Mouse (Mus musculus) gastrocnemius, postnatal 14 days (tissue): ENCODE measurements around the gene Olfr1555-ps1. TPM values are rescaled to one million over a fixed set of nuclear protein-coding genes. Genes with fewer than 3 reads are reported as not detected.
"Not testable (repeated sequence)": the region's sequence is repeated elsewhere in the genome, so short reads cannot be mapped to it uniquely, and the experiment has no call there.

Source experiments
- DNase-seq: peaks from one replicate; pipeline ENCODE4 v3.0.0; 2021; ENCODE audit warnings: mixed read lengths
- intact Hi-C: fragments of 180-260 bp; cut with DNase I; formaldehyde crosslinking; loops from one replicate; pipeline ENCODE4 v1.15.1; 2025; ENCODE audit warnings: low total_unique reads
- long read RNA-seq, 2 experiments: library from polyadenylated mRNA; stranded (forward); transcript quantifications; one replicate each; pipeline ENCODE4 v2.0.0; 2021
- total RNA-seq, 2 experiments: library from RNA; stranded (reverse); gene quantifications; 2 replicates each; pipeline ENCODE4 v1.2.3; 2021

The Olfr1555-ps1 gene
- total RNA-seq, result not detected
- long read RNA-seq, experiment 1, result 0 reads
- long read RNA-seq, experiment 2, result 0 reads

DNA sequence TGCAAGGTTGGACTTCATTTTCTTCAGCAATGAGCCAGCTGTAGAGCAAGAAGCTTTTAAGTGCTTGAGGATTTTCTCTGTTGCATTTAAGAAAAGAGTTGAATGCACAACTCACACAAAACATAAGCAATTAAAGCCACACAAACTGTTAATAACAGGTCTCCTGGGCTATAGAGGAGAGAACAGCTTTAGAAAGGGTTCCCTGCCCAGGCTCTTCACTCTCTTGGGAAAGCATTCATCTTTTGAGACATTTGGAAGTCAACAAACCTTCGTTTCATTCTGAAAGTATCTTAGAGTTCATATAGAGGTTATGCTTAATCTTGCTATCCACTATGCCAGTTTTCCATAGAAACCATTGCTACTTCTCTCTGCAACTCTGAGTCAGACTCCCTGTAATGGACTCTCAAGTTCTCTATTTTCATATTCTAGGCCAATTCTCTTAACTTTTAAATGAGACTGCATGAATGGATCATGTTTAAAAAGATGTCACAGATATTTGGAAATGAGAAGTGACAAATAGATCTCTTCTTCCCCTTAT, at the start of gene Olfr1555-ps1:
TSS of gene Olfr1555-ps1 (minus strand) at position 51 of the 538 bp plus-strand sequence.
- intact Hi-C loops, DNase-seq: not testable (repeated sequence)

DNA sequence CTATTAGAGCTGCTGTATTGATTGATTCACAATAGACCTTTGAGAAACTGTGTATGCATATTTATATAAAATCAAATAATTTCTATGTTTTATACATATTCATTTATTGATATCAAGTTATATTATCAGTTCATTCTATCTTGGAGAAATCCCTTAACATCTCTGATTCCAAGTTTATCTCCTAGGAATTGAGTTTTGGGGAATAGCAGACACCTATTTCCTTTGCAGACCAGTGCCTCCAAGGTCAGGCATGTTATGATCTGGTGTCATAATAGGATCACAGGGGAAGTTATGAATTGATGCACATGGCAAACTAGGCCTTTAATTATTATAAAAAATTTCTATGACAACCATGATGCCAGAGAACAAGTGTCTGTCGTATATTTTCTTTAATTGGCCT, 30.4 kb upstream of the Olfr1555-ps1 start, which contains the start of gene Olfr1431:
TSS of gene Olfr1431 (plus strand) at position 301 of the 400 bp plus-strand sequence.
- intact Hi-C loops, result no loop called here

DNA sequence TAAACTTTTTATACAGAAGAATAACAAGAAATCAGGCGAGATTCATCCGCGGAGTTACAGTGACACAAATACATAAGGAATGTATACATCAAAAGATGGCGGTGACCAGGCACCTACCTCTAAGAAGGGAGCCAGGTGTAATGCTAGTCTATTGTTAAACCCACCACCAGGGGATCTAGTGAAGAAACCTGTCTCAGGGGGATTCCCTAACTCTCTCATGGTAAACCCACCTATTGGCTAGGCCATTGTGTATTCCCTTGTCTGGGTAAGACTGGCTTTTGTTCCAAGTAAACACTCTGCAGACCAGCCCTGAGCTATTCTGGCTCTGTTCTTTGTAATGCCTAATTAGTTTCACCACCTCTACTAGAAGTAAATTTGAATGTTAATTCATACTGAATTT, 29.2 kb upstream of the Olfr1555-ps1 start:
- DNase-seq, intact Hi-C loops: not testable (repeated sequence)

More for the DNA sequence above, 30.4 kb upstream of the Olfr1555-ps1 start, which contains the start of gene Olfr1431:
- no peak for DNase-seq

DNA sequence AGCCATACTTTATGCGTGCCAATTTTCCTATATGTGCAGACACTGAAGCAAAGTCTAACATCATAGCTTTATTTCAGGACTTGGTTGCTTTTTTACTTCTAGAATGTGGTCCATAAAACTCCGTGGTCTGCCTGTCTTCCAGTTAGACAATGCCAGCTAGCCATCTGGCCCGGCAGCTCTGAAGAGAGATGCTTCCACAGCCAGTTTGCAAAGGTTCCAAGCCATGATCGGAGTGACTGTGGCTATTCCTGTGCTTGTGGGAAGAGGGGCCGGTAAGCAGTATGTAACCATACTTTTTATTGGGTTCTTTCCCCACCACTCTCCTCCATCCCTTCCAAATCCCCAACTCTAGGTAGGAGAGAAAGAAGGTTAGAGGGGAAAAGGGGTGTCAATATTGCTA, 5.5 kb upstream of the Olfr1555-ps1 start:
- DNase-seq, intact Hi-C loops: not testable (repeated sequence)

DNA sequence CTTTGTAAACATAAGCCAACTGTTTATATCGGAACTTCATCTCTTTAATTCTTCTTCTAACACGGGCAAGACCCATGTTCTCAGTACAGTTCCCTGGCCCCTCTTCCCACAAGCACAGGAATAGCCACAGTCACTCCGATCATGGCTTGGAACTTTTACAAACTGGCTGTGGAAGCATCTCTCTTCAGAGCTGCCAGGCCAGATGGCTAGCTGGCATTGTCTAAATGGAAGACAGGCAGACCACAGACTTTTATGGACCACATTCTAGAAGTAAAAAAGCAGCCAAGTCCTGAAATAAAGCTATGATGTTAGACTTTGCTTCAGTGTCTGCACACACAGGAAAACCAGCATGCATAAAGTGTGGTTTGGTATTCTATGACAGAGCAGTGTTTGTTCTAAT, 24.5 kb downstream of the Olfr1555-ps1 start:
- intact Hi-C loops, result no loop called here
- no peak for DNase-seq

DNA sequence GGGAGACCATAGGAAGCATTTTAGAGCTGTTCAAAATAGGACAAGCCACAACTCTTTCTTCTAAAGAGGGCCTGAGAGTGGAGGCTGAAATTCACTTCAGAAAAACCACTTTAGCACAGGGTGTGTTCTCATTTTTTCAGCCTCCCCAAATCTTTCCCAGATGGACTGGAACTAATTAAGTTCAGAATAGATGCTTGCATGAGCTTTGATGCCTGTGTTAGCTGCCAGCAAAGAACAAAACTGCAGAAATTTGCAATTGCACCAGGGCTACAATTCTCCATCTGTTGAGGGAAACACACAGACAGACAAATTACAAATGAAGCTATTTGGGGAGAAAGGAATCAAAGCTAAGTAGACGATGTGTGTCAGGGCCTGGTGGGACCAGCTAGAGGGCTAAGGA, 26.6 kb downstream of the Olfr1555-ps1 start:
- no peak for DNase-seq
- intact Hi-C loops, result no loop called here

DNA sequence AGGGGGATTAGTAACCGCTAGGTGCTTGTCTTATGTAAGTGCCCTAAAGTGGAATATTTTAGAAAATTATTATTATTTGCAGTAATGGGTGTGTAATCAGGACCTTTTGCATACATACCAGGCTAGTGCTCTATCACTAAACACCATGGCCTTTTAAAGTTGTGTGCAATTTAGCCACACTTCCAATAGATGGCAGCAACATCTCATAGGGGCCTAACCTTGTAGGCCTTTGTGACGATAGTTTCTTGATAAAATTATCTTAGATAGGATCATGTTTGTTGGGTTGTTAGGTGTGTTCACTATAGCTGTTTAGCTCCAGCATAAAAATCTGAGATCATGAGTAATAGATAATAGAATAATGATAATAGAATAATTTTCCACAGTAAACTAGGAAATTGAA, 35.6 kb downstream of the Olfr1555-ps1 start:
- intact Hi-C loops, result no loop called here
- no peak for DNase-seq

DNA sequence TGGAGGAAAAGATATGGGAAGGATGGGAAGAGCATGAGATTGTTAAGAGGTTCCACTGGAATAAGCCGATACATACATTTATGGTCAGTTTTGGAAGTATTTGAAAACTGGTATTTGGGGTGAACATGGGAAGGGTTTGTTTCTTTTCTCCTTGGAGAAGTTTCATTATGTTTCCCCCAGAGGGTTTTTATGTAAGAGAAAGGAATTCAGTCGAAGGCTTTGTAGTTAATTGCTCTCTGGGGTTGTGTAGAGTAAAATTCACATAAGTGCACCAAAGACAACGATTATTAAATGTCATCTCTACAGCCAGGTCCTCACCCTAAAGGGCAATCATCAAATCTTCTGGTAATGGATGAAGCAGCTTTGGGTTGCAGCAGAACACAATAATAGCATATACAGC, 46.8 kb downstream of the Olfr1555-ps1 start, which contains the start of gene Olfr76:
TSS of gene Olfr76 (minus strand) at position 101 of the 400 bp plus-strand sequence.
- DNase-seq, result no peak
- intact Hi-C loops, result no loop called here

DNA sequence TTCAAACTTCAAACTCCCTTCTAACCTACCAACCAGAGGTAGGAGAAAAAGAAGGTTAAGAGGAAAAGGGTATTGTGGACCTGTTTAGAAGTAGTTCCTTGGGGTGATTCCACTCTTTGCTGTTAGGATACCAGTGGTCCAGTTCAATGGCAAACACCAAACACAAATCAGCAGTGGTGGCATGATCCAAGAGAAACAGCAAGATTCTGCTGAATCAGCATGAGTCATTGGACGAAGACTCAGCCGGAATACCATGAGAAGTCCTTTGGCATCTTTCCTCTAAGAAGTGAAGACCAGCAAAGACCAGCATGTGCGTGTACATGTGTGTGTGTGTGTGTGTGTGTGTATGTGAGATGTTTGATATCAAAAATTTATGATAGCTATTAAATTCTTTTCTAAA, 53.4 kb downstream of the Olfr1555-ps1 start:
- DNase-seq, result no peak
- intact Hi-C loops, result no loop called here

DNA sequence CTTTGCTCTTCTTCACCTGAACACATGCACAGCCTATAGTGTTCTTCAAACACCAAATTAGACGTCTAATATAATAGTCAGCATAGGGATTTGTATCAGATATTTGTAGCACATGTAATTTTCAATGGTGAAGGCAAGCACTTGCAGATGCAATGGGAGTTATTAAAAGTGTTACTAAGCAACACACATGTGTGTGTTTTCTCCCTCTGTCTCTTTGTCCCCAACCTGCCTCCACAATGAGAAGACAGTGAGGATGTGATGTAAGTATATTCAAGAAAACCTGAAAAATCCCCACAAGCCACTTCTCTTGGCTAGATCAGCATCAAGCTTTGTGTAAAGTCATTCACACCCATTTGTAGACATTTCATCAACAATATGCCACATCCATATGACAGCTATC, 54.1 kb downstream of the Olfr1555-ps1 start, which contains the start of gene Olfr1428:
TSS of gene Olfr1428 (minus strand) at position 101 of the 400 bp plus-strand sequence.
- intact Hi-C loops, result no loop called here
- DNase-seq, result no peak

Other genes starting within 250 kb of the Olfr1555-ps1 start
- 10 to 100 TPM; 70.8 to 71.5 TPM for gene Osbp, start 204.2 kb downstream of the Olfr1555-ps1 start, total RNA-seq
- gene Olfr1423, start 128.8 kb downstream of the Olfr1555-ps1 start, total RNA-seq, result not detected
- not detected for gene Olfr1424, start 107.4 kb downstream of the Olfr1555-ps1 start, total RNA-seq
- gene Olfr1425, start 92.4 kb downstream of the Olfr1555-ps1 start, total RNA-seq, result not detected
- not detected for gene Olfr1426, start 78.1 kb downstream of the Olfr1555-ps1 start, total RNA-seq
- not detected for gene Olfr1427, start 66.8 kb downstream of the Olfr1555-ps1 start, total RNA-seq
- not detected for gene Olfr1428, start 54.2 kb downstream of the Olfr1555-ps1 start, total RNA-seq
- gene Olfr76, start 46.9 kb downstream of the Olfr1555-ps1 start, total RNA-seq, result not detected
- not detected for gene Olfr1431, start 30.5 kb upstream of the Olfr1555-ps1 start, total RNA-seq
- gene Olfr1432, start 62.5 kb upstream of the Olfr1555-ps1 start, total RNA-seq, result not detected
- not detected for gene Olfr262, start 71.5 kb upstream of the Olfr1555-ps1 start, total RNA-seq
- gene Olfr235, start 90.9 kb upstream of the Olfr1555-ps1 start, total RNA-seq, result not detected
- not detected for gene Olfr1434, start 109.7 kb upstream of the Olfr1555-ps1 start, total RNA-seq
- gene Olfr1436, start 129.0 kb upstream of the Olfr1555-ps1 start, total RNA-seq, result not detected
- gene Olfr1437, start 155.0 kb upstream of the Olfr1555-ps1 start, total RNA-seq, result not detected
- not detected for gene Olfr1438-ps1, start 165.8 kb upstream of the Olfr1555-ps1 start, total RNA-seq
- gene Olfr1440, start 217.2 kb upstream of the Olfr1555-ps1 start, total RNA-seq, result not detected
- gene Olfr1441, start 247.3 kb upstream of the Olfr1555-ps1 start, total RNA-seq, result not detected